Mouse (Mus musculus): ENCODE data around the gene Nop2. TPM values are rescaled to one million over a fixed set of nuclear protein-coding genes. Genes with fewer than 3 reads are reported as not detected.

Nop2 gene
- 15.9 to 23.8 TPM (median 23.2 TPM) in 3 replicates for total RNA-seq (2017)

DNA sequence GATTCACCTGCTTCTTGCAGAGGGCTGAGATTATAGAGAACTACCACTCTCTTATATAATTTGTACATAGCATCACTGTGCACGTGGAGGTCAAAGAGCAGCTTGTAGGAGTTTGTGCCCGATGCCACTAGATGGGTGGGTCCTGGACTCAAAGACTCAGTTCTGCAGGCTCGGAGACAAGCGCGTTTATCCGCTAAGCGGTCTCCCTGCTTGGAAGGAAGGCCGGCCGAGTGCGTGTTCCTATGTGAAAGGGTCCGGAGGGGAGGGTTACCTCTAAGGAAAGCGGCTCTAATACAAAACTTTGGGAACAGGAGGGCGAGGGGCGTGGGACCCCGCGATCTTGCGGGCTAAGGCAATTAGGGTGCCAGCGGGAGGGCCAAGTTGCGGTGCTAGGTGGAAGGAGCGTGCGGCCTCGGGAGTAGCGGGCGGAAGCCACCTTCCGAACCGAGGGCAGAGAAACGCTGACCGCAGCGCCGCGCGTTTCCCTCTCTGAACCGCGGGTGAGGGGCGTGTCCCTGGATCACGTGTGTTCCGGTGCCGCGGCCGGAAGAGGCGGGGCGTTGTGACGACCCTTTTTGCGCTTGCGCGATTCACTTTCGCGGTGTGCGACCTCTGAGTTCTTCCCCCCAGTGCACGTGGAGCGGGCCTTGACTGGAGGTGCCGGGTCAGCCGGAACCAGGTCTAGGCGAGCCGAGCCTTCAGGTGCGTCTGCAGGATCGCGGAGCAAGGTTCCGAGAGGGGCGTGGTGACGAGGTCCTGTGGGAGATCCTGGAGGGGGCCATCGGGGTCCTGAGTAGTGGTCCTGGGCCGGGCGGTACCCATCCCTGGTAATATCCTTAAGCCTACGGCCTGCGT lies at the start of gene Nop2:
Gene Nop2, plus strand, starts transcription at position 608 of the 855 bp plus-strand sequence.
- peak; percentile 89 for ATAC-seq (replicated peaks; ENCODE audit: insufficient number of reproducible peaks, low FRiP score, low TSS enrichment, poor library complexity, severe bottlenecking)

DNA sequence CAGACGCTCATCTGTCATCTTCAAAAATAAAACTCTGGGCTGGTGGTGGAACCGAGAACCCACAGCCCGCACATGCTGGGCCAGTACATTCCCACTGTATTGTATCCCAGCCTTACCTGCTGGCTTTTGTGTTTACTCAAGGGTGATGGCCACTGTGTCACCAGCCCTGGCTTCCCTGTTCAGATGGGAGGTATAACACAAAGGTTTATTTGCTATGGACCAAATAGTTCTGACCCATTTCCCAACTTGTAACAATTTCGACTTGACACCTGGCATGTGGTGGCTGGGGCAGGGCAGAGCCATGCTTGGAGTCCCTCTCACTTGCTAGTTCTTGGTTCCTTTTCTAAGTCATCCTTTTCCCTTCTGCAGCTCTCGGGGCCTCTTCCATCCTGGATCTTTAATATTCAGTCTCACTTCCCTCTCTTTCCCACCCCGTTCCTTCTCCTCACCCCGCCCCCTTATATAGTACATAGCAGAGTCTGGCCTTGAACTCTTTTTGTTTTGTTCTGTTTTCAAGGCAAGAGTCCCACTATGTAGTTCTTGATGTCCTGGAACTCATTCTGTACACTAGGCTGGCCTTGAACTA lies 48.8 kb upstream of the Nop2 start:
- no peak for ATAC-seq (replicated peaks; ENCODE audit: insufficient number of reproducible peaks, low FRiP score, low TSS enrichment, poor library complexity, severe bottlenecking)

DNA sequence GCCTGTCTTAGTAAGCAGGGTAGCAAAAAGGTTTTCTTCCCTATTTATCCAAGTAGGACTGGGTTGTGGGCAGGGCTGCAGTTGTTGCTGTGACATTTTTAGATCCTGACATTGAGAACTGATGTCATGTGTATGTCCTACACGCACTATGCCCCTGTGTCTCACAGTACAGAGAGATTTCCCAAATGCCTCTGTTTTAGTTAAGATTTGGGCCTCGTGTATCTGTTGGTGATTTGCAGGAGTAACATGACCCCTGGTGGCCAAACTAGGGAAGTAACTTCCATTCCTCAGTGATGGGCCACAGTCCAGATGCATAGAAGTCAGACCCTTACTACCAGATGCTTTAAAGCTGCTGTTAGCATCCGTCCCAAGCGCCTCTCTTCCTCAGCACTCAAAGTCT lies 47.3 kb upstream of the Nop2 start:
- peak; percentile 57 for ATAC-seq (replicated peaks; ENCODE audit: insufficient number of reproducible peaks, low FRiP score, low TSS enrichment, poor library complexity, severe bottlenecking)

GRCm38 (mm10) chr6:125087937-125088336 lies 43.8 kb upstream of the Nop2 start:
- ATAC-seq (replicated peaks; ENCODE audit: insufficient number of reproducible peaks, low FRiP score, low TSS enrichment, poor library complexity, severe bottlenecking), result no peak

DNA sequence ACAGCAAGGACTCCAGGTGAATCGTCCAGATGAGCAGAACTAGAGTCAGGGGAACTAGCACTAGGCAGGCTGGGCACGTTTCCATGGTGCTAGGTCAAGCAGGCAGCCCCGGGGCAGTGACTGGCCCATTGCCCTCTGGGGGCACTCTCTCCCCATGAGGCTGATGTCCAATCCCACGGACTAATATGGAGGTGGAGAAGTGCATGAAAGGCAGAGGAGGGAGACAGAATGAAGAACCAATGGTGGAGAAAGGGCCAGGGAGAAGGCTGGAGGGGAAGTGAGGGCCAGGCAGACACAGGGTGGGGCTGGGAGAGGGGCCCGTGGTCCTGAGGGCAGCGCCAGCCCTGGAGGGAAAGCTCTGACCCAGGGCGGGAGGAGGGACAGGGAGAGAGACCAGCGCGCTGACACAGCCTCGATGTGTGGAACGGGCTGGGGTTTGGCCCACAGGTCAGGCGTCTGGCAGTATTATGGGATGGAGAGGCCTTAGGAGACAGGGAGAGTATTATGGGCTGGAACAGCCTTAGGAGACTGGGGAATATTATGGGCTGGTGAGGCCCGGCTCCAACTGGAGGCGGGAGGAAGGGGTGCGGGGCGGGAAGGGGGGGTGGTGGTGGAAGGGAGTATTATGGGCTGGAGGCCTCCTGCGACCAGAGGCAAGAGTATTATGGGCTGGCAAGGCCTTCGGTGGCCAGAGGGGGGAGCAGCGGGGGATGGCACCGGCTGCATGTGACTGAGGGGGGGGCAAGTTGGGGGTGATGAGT lies 43.0 kb upstream of the Nop2 start:
- 0 out of 2 replicates have a peak, but pooled peaks have one; percentile 10 for ATAC-seq (replicated peaks; ENCODE audit: insufficient number of reproducible peaks, low FRiP score, low TSS enrichment, poor library complexity, severe bottlenecking)

DNA sequence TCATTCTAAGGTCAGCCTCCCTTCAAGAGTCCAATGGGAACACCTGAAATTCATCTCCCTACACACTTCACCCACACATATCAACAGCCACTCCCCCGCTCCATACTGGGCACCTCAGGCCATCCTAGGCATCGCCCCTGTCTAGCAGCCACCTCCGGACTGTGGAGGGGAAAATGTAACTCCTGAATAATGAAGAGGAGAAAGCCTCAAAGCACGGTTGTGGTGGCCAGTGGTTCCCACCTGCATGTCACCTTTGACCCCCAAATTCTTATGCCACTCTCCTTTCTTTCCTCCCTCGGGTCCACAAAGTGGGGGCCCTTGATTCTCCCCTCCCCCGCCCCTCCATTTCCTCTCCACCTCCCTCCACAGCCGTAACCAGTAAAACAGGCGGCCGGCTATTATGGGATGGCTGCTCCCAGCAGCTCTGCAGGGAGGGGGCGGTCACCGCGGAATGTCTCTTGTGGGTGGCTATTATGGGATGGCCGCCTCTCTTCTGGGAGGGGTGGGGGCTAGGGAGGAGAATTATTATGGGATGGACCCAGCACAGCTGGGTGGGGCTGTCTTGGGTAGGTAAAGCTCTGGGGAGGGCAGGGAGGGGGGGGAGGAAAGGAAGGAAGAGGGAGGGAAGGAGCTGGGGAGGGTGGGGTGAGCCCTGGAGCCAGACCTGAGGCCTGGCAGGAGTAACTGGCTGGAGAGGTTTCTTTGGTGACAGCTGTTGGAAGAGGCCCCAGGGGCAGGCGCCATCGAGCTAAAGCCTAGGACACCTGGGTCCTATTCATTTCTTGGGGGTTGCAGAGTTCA lies 42.0 kb upstream of the Nop2 start:
- ATAC-seq (replicated peaks; ENCODE audit: insufficient number of reproducible peaks, low FRiP score, low TSS enrichment, poor library complexity, severe bottlenecking), result no peak

DNA sequence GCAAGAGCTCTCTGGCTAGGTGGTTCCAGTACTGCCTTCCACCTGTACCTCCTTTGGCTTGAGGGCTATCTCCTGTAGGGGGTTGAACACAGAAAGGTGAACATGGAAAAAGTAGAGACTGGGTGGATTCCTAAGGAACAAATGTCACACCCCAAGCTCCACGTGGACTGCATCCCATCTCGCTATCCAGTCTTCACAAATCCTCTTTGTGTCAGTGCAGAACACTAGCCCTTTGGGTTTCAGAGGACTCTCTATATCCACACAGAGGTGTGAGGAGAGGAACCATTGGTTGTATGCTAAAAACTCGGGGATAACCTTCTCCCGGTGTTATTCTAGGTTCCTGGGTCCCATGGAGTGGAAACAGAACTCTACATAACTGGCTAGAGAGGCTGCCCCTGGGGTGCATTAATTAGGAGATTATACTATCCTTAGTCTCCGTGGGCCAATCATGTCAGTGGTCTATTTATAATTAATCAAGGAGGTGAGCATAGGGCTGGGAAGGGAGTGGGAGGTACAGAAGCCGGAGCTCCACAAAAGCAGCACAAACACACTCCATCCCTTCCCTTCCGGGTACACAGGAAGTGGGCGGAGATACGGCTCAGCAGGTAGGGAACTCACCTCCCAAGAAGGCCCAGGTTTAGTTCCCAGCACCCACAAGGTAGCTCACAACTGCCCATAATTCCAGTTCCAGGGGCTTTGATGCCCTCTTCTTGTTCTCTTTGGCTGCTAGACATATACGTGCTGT lies 41.2 kb upstream of the Nop2 start:
- ATAC-seq (replicated peaks; ENCODE audit: insufficient number of reproducible peaks, low FRiP score, low TSS enrichment, poor library complexity, severe bottlenecking), result no peak

DNA sequence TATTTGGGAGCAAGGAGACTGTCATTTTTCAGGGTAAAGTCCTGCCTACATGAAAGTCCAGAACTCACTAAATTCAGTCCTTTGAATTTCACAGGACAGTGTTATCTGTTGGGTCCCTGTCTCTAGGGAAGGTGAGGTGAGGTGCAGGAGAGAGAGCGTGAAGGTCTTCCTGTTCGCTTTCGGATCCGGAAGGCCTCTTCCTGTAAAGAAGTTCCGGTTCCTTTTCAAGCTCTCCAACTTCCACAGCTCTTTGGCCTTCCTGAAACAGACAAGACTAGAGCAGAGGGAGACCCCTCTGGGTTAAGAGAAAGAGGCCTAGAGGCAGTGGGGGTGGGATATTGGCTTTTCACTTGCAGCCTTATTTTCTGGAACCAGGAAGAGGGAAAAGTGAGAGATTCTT lies 39.3 kb upstream of the Nop2 start:
- no peak for ATAC-seq (replicated peaks; ENCODE audit: insufficient number of reproducible peaks, low FRiP score, low TSS enrichment, poor library complexity, severe bottlenecking)

GRCm38 (mm10) chr6:125094843-125095242 lies 36.9 kb upstream of the Nop2 start:
- no peak for ATAC-seq (replicated peaks; ENCODE audit: insufficient number of reproducible peaks, low FRiP score, low TSS enrichment, poor library complexity, severe bottlenecking)

- ATAC-seq (replicated peaks; ENCODE audit: insufficient number of reproducible peaks, low FRiP score, low TSS enrichment, poor library complexity, severe bottlenecking), result peak; percentile 41
Observed at GRCm38 (mm10) chr6:125095391-125096278, 36.1 kb upstream of the Nop2 start, which contains the start of gene Chd4. TSS of gene Chd4 (plus strand) at chr6:125095981.

- no peak for ATAC-seq (replicated peaks; ENCODE audit: insufficient number of reproducible peaks, low FRiP score, low TSS enrichment, poor library complexity, severe bottlenecking)
Observed at GRCm38 (mm10) chr6:125096279-125096596, 35.5 kb upstream of the Nop2 start.

- no peak for ATAC-seq (replicated peaks; ENCODE audit: insufficient number of reproducible peaks, low FRiP score, low TSS enrichment, poor library complexity, severe bottlenecking)
Observed at GRCm38 (mm10) chr6:125096597-125097345, 34.9 kb upstream of the Nop2 start.

GRCm38 (mm10) chr6:125097346-125097689 lies 34.4 kb upstream of the Nop2 start:
- ATAC-seq (replicated peaks; ENCODE audit: insufficient number of reproducible peaks, low FRiP score, low TSS enrichment, poor library complexity, severe bottlenecking), result no peak

GRCm38 (mm10) chr6:125097951-125098350 lies 33.8 kb upstream of the Nop2 start:
- no peak for ATAC-seq (replicated peaks; ENCODE audit: insufficient number of reproducible peaks, low FRiP score, low TSS enrichment, poor library complexity, severe bottlenecking)

GRCm38 (mm10) chr6:125098513-125098912 lies 33.2 kb upstream of the Nop2 start:
- ATAC-seq (replicated peaks; ENCODE audit: insufficient number of reproducible peaks, low FRiP score, low TSS enrichment, poor library complexity, severe bottlenecking), result no peak

- ATAC-seq (replicated peaks; ENCODE audit: insufficient number of reproducible peaks, low FRiP score, low TSS enrichment, poor library complexity, severe bottlenecking), result peak; percentile 32; the same call in 1 of the 2 replicates
Observed at GRCm38 (mm10) chr6:125099421-125099971, 32.2 kb upstream of the Nop2 start.
